ENCODE assay signal across 22 mouse cellular contexts in the genomic region with DNA sequence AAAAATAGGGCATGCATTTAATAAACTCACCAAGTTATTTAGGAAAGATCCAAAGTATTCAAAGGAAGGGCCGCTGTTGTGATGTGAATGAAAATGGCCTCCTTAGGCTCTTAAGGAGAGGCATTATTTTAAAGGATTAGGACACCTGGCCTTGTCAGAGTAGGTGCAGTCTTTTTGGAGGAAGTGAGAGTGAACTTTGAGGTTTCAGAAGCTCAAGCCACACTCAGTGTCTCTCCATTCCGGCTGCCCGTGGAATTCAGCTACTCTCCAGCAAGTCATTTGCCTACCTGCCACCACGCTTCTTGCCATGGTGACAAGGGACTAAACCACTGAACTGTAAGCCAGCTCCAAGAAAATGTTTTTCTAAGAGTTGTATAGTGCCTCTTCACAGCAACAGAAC. TPM values are rescaled to one million over a fixed set of nuclear protein-coding genes. Genes with fewer than 3 reads are reported as not detected.
DNase-seq lines count a peak whose midpoint lies in the region; ATAC-seq lines count a peak whose summit lies in the region.
"Had no signal": no experiment of that assay in that cellular context is flagged by ENCODE, and none has a peak within 500 bp of the region (broad histone marks: within the 10 kb centered on the region; RNA-seq: fewer than 3 reads in every experiment).

No protein-coding gene starts in this region.

- H3K9me3 ChIP-seq in embryonic facial prominence, embryonic 13.5 days = no peaks in the 10 kb centered on the region
- no peaks in the 10 kb centered on the region for H3K9me3 ChIP-seq in embryonic facial prominence, embryonic 10.5 days
- H3K9me3 ChIP-seq in lung, embryonic 15.5 days = no peaks in the 10 kb centered on the region
- H3K9me3 ChIP-seq: embryonic facial prominence, embryonic 15.5 days; hindbrain, embryonic 12.5 days; hindbrain, embryonic 15.5 days; intestine, embryonic 15.5 days had no signal

- 0 out of 2 replicates have a peak overlapping the region, but pooled peaks have one; percentile 33 for H3K27ac ChIP-seq in embryonic facial prominence, embryonic 13.5 days
- no peak overlapping the region for H3K27ac ChIP-seq in embryonic facial prominence, embryonic 10.5 days (replicated peaks)
- H3K27ac ChIP-seq in lung, embryonic 15.5 days = 0 out of 2 replicates have a peak overlapping the region, but pooled peaks have one; percentile 29
- H3K27ac ChIP-seq: embryonic facial prominence, embryonic 15.5 days; hindbrain, embryonic 12.5 days; hindbrain, embryonic 15.5 days; intestine, embryonic 15.5 days had no signal

- WGBS in embryonic facial prominence, embryonic 13.5 days = 87% methylated on average over 4 of the region's 4 CpGs
- WGBS in embryonic facial prominence, embryonic 10.5 days = 93% methylated on average over 4 of the region's 4 CpGs
- 83% methylated on average over 4 of the region's 4 CpGs for WGBS in lung, embryonic 15.5 days

- no peaks in the 10 kb centered on the region for H3K27me3 ChIP-seq in embryonic facial prominence, embryonic 13.5 days
- no peaks in the 10 kb centered on the region for H3K27me3 ChIP-seq in embryonic facial prominence, embryonic 10.5 days (replicated peaks; ENCODE audit: low read depth, poor library complexity, severe bottlenecking)
- no peaks in the 10 kb centered on the region for H3K27me3 ChIP-seq in lung, embryonic 15.5 days
- H3K27me3 ChIP-seq: embryonic facial prominence, embryonic 15.5 days; hindbrain, embryonic 12.5 days; hindbrain, embryonic 15.5 days; intestine, embryonic 15.5 days had no signal

- ATAC-seq in embryonic facial prominence, embryonic 13.5 days (ENCODE audit: insufficient number of reproducible peaks, insufficient read depth, low FRiP score, low TSS enrichment, low read depth) = no peak
- no peak for ATAC-seq in lung, embryonic 15.5 days (ENCODE audit: borderline replicate concordance, extremely low read depth, low FRiP score, low TSS enrichment)
- ATAC-seq in monocyte, adult 5-6 weeks (replicated peaks; ENCODE audit: insufficient number of reproducible peaks, low FRiP score, low TSS enrichment, poor library complexity, severe bottlenecking) = 0 out of 2 replicates have a peak, but pooled peaks have one; percentile 49
- ATAC-seq: forebrain, embryonic 14.5 days; forebrain, postnatal 0 days; intestine, embryonic 15.5 days had no signal

- H3K9ac ChIP-seq in embryonic facial prominence, embryonic 13.5 days = no peak overlapping the region
- no peak overlapping the region for H3K9ac ChIP-seq in lung, embryonic 15.5 days
- H3K9ac ChIP-seq: embryonic facial prominence, embryonic 15.5 days; forebrain, postnatal 0 days; hindbrain, embryonic 12.5 days; hindbrain, embryonic 15.5 days; intestine, embryonic 15.5 days had no signal

- peaks cover 73% of the 10 kb centered on the region for H3K36me3 ChIP-seq in embryonic facial prominence, embryonic 13.5 days
- H3K36me3 ChIP-seq in embryonic facial prominence, embryonic 10.5 days (replicated peaks) = peaks cover 100% of the 10 kb centered on the region
- H3K36me3 ChIP-seq in lung, embryonic 15.5 days = peaks cover 72% of the 10 kb centered on the region

- no peak overlapping the region for H3K4me3 ChIP-seq in embryonic facial prominence, embryonic 13.5 days
- H3K4me3 ChIP-seq in embryonic facial prominence, embryonic 10.5 days = no peak overlapping the region
- H3K4me3 ChIP-seq in lung, embryonic 15.5 days = no peak overlapping the region
- H3K4me3 ChIP-seq: embryonic facial prominence, embryonic 15.5 days; hindbrain, embryonic 12.5 days; hindbrain, embryonic 15.5 days; intestine, embryonic 15.5 days had no signal

- no peak for DNase-seq in embryonic facial prominence, embryonic 10.5 days (ENCODE audit: low spot score)
- no peak for DNase-seq in lung, adult 18-20 months
- DNase-seq in A20 (ENCODE audit: low read depth, low spot score) = peak; percentile 30
- DNase-seq in adrenal gland, adult 2 months = no peak
- no peak for DNase-seq in adrenal gland, postnatal 36 days
- DNase-seq: adrenal gland, postnatal 10 days; cerebellum, adult 11-12 months; cerebellum, adult 8-10 months; cerebellum, postnatal 10 days; cerebellum, postnatal 36 days; embryo, embryonic 11 days; forebrain, postnatal 0 days; gastrocnemius, postnatal 14 days had no signal

- no peak overlapping the region for H3K4me2 ChIP-seq in embryonic facial prominence, embryonic 13.5 days
- no peak overlapping the region for H3K4me2 ChIP-seq in lung, embryonic 15.5 days
- H3K4me2 ChIP-seq: embryonic facial prominence, embryonic 15.5 days; heart, embryonic 11.5 days; hindbrain, embryonic 12.5 days; hindbrain, embryonic 15.5 days; intestine, embryonic 15.5 days had no signal

- H3K4me1 ChIP-seq in embryonic facial prominence, embryonic 13.5 days = peaks cover 5% of the 10 kb centered on the region
- H3K4me1 ChIP-seq in embryonic facial prominence, embryonic 10.5 days = peaks cover 4% of the 10 kb centered on the region; the same call in 1 of the 2 replicates
- H3K4me1 ChIP-seq in lung, embryonic 15.5 days = peaks cover 20% of the 10 kb centered on the region; the same call in 1 of the 2 replicates

RNA-seq across cellular contexts. Expression of gene Sub1, which starts 8.2 kb away (rescaled TPM):
- polyA plus RNA-seq in embryonic facial prominence, embryonic 13.5 days (2015; fragmentation: Nextera tagmentation; extraction: Ambion mirVana) = 721 and 790 TPM in 2 replicates
- polyA plus RNA-seq in embryonic facial prominence, embryonic 10.5 days (2016; fragmentation: Nextera tagmentation; extraction: Ambion mirVana) = 772 and 811 TPM in 2 replicates
- 644 and 703 TPM in 2 replicates for polyA plus RNA-seq in lung, embryonic 15.5 days (2015; fragmentation: Nextera tagmentation; extraction: Ambion mirVana)
- 663 to 950 TPM (median 750 TPM) in 3 replicates for total RNA-seq in monocyte, adult 5-6 weeks (2017)
- total RNA-seq in adrenal gland, adult 2 months (2021) = 100 to 1,000 TPM; 175 to 199 TPM
- polyA plus RNA-seq in adrenal gland, adult 2 months (2012; rRNA removed) = 0.47 and 0.56 TPM in 2 replicates
- total RNA-seq in adrenal gland, postnatal 36 days (2021) = 100 to 1,000 TPM; 226 to 248 TPM

Comparison
In these comparisons a context has a peak if more than half of its experiments do, and no peak if none do; other contexts are left out.
1. RNA of gene Sub1, which starts 8.2 kb away (polyA plus RNA-seq): 772 to 811 TPM in embryonic facial prominence, embryonic 10.5 days, 721 to 790 TPM in embryonic facial prominence, embryonic 13.5 days and 644 to 703 TPM in lung, embryonic 15.5 days; 0.47 to 0.56 TPM in adrenal gland, adult 2 months; every median in the first group is over 100 times any median in the second.